Mouse (Mus musculus) embryonic facial prominence, embryonic 10.5 days (tissue): ENCODE data around the gene Mllt10. TPM values are rescaled to one million over a fixed set of nuclear protein-coding genes. Genes with fewer than 3 reads are reported as not detected.
"Not testable (repeated sequence)": the region's sequence is repeated elsewhere in the genome, so short reads cannot be mapped to it uniquely, and the experiment has no call there.

Source experiments
- DNase-seq: peaks from one replicate; pipeline ENCODE4 v3.0.0-alpha.2; 2017; ENCODE audit warnings: low spot score
- H3K27ac ChIP-seq: fragments of 300-500 bp; sonication (generic); replicated peaks from 2 replicates; pipeline ENCODE4 v1.5.1; 2016; ENCODE audit warnings: mild to moderate bottlenecking
- H3K27me3 ChIP-seq: fragments of 300-500 bp; sonication (generic); replicated peaks from 2 replicates; pipeline ENCODE4 v1.6.1; 2016; ENCODE audit warnings: low read depth, mild to moderate bottlenecking; ENCODE audit not compliant: poor library complexity, severe bottlenecking
- H3K36me3 ChIP-seq: fragments of 300-500 bp; sonication (generic); replicated peaks from 2 replicates; pipeline ENCODE4 v1.6.1; 2016; ENCODE audit warnings: mild to moderate bottlenecking, moderate library complexity
- H3K4me1 ChIP-seq: fragments of 300-500 bp; sonication (generic); 2 replicates; pipeline ENCODE4 v1.6.1; 2016
- H3K4me3 ChIP-seq: fragments of 300-500 bp; sonication (generic); 2 replicates; pipeline ENCODE4 v1.5.1; 2016; ENCODE audit warnings: mild to moderate bottlenecking, moderate library complexity
- H3K9me3 ChIP-seq: fragments of 300-500 bp; sonication (generic); 2 replicates; pipeline ENCODE4 v1.6.1; 2016; ENCODE audit warnings: mild to moderate bottlenecking
- WGBS: fragments of 180-500 bp; shearing (Covaris S2); methylation state at CpG from one replicate; pipeline ENCODE4 v1.1.7; 2016; 5-methylcytosine and 5-hydroxymethylcytosine counted together
- polyA plus RNA-seq: library from polyadenylated mRNA; unstranded; fragments of >200 nt; fragmentation: Nextera tagmentation; extraction: Ambion mirVana; gene quantifications from 2 replicates; pipeline ENCODE4 v1.2.1, GENCODE M21; 2016

Gene Mllt10
- polyA plus RNA-seq, 1 experiment from 2014 or later, result 65.5 TPM

DNA sequence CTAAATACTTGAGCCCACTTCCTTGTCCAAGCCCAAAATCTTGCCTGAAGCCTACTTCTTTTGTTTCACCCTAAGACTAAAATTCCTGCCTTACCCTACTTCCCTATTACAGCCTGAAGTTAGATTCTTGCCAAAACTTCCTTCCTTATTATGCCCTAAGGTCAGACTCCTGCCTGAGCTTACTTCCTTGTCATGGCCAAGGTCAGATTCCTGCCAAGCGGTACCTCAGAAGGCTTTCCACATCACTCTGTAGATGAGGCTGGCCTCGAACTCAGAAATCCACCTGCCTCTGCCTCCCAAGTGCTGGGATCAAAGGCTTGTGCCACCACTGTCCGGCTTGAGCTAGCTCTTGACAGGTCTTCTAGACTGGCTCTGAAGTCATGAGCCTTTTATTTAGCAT lies 32.7 kb downstream of the Mllt10 start:
- not testable (repeated sequence) for H3K4me1 ChIP-seq, DNase-seq, H3K27me3 ChIP-seq, H3K9me3 ChIP-seq, H3K27ac ChIP-seq, H3K4me3 ChIP-seq
- 93% methylated on average over 3 of the region's 3 CpGs for WGBS
- H3K36me3 ChIP-seq, result peaks cover 97% of the 10 kb centered on the region

DNA sequence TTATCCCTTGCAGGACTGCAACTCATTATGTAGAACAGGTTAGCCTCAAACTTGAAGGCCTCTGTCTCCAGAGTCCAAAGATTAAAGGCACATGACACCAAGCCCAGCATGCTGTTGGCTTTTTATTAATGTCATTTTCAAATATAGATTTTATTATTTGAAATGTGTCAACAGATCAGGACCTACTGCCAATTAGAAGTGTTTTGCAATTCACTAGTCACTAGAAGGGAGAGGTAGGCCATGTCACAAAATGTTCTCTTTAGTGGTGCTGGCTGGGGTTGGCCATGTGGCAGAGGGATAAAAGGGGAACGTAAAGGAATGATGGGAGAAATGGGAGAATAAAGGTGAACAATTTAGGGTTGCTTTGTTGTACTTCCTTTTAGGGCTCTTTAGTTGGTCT lies 38.8 kb downstream of the Mllt10 start:
- DNase-seq, result no peak
- H3K36me3 ChIP-seq, result peaks cover 86% of the 10 kb centered on the region
- WGBS, result 95% methylated on average over 1 of the region's 1 CpGs
- no peak overlapping the region for H3K27ac ChIP-seq
- no peak overlapping the region for H3K4me3 ChIP-seq
- no peaks in the 10 kb centered on the region for H3K27me3 ChIP-seq
- H3K4me1 ChIP-seq, result no peaks in the 10 kb centered on the region
- no peaks in the 10 kb centered on the region for H3K9me3 ChIP-seq

DNA sequence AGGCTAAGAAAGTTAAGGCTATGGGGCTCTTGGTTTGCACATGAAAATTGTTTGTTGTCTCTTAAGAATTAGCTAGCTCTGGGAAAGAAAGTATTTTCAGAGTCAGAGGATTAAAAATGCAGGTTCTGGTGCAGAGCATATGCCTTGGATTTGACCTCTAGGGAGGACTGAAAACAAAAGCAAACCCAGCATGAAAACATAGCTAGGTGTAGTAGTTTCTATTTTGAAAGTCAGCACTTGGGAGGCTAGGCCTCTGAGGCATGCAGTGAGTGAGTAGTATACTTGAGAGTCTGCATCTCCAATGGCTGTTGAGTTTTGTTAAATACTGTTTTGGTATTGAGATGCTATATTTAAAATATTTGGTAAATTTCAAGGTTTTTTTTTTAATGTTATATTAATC lies 39.3 kb downstream of the Mllt10 start:
- H3K27ac ChIP-seq, result no peak overlapping the region
- peaks cover 86% of the 10 kb centered on the region for H3K36me3 ChIP-seq
- H3K4me3 ChIP-seq, result no peak overlapping the region
- no peaks in the 10 kb centered on the region for H3K27me3 ChIP-seq
- no peaks in the 10 kb centered on the region for H3K4me1 ChIP-seq
- H3K9me3 ChIP-seq, result no peaks in the 10 kb centered on the region
- no peak for DNase-seq

DNA sequence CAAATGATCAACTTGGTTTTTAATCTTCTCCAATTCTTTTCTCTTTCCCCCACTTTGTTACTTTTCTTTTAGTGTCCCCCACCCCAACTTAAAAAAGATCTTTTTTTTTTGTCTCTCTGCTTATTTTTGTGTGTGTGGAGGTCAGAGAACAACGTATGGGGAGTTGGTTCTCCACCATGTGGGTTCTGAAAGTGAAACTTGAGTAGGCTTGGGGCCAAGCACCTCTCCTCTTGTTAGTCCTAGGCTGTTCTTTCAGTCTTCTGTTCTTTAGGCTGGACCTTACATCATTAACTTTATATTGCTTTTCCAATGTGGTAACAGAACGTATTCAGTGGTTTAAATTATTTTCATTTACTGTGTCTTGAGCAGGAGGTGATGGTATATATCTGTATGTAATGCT lies 40.8 kb downstream of the Mllt10 start:
- Histone ChIP-seq H3K4me1 (no peaks in the 10 kb centered on the region), H3K36me3 (peaks cover 86% of the 10 kb centered on the region), H3K27ac (no peak overlapping the region), H3K9me3 (peaks cover 6% of the 10 kb centered on the region), H3K27me3 (no peaks in the 10 kb centered on the region), H3K4me3 (no peak overlapping the region)
- WGBS, result 62% methylated on average over 2 of the region's 2 CpGs
- no peak for DNase-seq

DNA sequence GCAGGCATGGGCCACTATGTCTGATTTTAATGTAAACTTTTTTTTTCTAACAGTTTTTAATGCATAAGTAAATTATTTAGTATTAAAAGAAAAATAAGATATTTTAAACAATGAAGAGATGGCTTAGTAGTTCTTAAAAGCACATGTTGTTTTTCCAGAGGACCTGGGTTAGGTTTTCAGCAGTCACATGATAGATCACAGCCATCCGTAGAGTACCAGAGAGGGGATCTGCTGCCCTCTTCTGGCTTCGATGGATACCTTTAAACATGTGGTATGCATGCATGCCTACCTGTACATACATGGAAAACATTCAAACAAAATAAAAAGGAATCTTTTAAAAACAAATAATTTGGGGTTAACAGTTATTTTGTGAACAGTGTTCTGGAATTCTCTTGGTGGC lies 45.9 kb downstream of the Mllt10 start:
- Histone ChIP-seq H3K4me3 (no peak overlapping the region), H3K36me3 (peaks cover 82% of the 10 kb centered on the region), H3K4me1 (no peaks in the 10 kb centered on the region), H3K9me3 (peaks cover 6% of the 10 kb centered on the region), H3K27ac (no peak overlapping the region), H3K27me3 (no peaks in the 10 kb centered on the region)
- no peak for DNase-seq
- 91% methylated on average over 2 of the region's 2 CpGs for WGBS

DNA sequence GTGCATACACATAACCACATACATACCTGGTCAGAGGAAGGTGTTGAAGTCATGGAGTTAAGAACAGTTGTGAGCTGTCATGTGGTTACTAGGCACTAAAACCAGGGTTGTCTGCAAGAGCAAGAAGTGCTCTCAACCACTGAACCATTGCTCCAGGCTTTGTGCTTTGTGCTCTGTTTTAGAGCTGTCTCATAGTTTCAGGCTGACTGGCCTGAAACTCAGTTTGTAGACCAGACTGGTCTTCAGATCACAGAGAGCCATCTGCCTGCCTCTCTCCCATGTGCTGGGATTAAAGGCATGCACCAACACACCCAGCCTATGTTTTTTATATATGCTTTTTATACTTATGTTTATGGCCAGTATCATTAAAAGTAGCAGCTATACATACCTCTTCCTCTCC lies 52.5 kb downstream of the Mllt10 start:
- Histone ChIP-seq H3K9me3 (no peaks in the 10 kb centered on the region), H3K4me3 (no peak overlapping the region), H3K4me1 (no peaks in the 10 kb centered on the region), H3K27ac (no peak overlapping the region), H3K27me3 (no peaks in the 10 kb centered on the region), H3K36me3 (peaks cover 80% of the 10 kb centered on the region)
- no peak for DNase-seq

DNA sequence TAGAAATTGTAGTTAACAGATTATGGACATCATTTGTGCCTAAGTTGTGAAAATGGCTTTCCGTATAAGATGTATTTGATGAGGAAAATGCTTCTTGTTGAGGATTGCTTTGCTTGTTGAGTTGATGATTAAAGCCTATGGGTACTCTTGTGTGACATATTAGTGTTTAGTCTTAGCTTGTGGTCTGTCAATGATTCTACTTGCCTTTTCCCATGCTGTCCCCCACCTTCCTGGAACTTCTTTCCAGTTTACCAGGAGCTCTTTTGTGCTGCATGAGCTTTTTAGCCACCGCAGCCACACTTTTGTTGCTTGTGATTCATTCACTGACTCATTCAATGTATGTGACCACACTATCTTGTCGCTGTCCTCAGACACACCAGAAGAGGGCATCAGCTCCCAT lies 53.2 kb downstream of the Mllt10 start:
- H3K9me3 ChIP-seq, result no peaks in the 10 kb centered on the region
- peaks cover 81% of the 10 kb centered on the region for H3K36me3 ChIP-seq
- H3K27ac ChIP-seq, result no peak overlapping the region
- no peaks in the 10 kb centered on the region for H3K4me1 ChIP-seq
- no peak for DNase-seq
- WGBS, result 94% methylated on average over 3 of the region's 3 CpGs
- H3K27me3 ChIP-seq, result no peaks in the 10 kb centered on the region
- H3K4me3 ChIP-seq, result no peak overlapping the region

DNA sequence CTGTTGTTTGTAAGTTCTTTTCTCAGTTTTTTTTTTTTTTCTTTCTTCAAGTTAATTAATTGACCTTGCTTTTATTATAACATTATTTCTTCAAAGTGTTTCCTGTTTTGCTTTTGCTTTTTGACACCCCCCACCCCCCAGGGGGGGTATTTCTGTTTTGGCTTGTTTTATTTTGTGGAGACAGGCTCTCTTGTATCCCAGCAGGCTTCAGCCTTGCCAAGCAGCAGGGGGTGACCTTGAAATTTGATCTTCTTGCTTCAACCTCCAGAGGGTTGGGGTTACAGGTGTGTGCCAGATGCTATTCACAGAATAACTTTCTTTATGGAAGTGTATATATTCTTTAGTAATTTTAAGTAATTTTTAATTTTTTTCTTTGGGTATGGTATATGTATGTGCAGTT lies 56.4 kb downstream of the Mllt10 start:
- no peaks in the 10 kb centered on the region for H3K4me1 ChIP-seq
- H3K27me3 ChIP-seq, result no peaks in the 10 kb centered on the region
- no peak overlapping the region for H3K4me3 ChIP-seq
- H3K27ac ChIP-seq, result no peak overlapping the region
- H3K9me3 ChIP-seq, result no peaks in the 10 kb centered on the region
- peak; percentile 41 for DNase-seq
- H3K36me3 ChIP-seq, result peaks cover 84% of the 10 kb centered on the region

DNA sequence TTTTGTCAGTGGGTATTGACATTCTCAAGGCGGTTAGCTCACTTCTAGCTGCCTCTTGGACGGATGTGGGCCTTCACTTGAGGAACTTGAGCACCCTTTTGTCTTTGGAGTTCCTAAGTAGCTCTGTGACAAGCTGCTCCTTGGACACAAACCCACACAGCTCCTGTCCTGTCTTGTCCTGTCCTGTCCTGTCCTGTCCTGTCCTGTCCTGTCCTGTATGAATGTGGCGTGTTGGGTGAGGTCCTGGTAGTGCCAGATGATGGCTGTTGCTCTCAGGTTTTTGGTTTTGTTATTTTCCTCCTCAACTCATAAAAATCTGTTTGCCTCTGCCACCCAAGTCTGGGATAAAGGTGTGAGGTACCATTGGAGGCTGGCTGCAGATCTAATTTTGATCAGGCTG lies 61.4 kb downstream of the Mllt10 start:
- Histone ChIP-seq H3K36me3 (peaks cover 63% of the 10 kb centered on the region), H3K9me3 (no peaks in the 10 kb centered on the region), H3K27me3 (no peaks in the 10 kb centered on the region), H3K27ac (no peak overlapping the region), H3K4me3 (no peak overlapping the region), H3K4me1 (no peaks in the 10 kb centered on the region)
- DNase-seq, result peak; percentile 27
- 80% methylated on average over 3 of the region's 3 CpGs for WGBS

DNA sequence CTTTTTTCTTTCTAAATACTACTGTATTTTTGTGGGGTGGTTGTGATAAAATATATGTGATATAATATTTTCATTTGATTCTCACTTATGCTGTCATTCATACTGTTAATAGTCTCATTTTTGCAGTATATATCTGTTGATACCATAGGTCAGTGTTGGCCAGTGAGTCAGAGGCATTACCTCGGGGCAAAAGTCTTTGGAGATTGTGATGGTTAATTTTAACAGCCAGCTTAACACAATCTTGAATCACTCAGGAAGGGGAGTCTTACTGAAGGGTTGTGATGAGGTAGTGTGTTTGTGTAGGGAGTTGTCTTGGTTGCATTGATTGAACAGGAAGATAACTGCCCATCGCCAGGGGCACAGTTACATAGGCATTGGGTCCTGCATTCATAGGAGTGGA lies 83.1 kb downstream of the Mllt10 start:
- no peaks in the 10 kb centered on the region for H3K27me3 ChIP-seq
- DNase-seq, result no peak
- H3K36me3 ChIP-seq, result peaks cover 75% of the 10 kb centered on the region
- no peak overlapping the region for H3K27ac ChIP-seq
- H3K4me1 ChIP-seq, result no peaks in the 10 kb centered on the region
- 96% methylated on average over 2 of the region's 2 CpGs for WGBS
- H3K9me3 ChIP-seq, result no peaks in the 10 kb centered on the region
- no peak overlapping the region for H3K4me3 ChIP-seq

DNA sequence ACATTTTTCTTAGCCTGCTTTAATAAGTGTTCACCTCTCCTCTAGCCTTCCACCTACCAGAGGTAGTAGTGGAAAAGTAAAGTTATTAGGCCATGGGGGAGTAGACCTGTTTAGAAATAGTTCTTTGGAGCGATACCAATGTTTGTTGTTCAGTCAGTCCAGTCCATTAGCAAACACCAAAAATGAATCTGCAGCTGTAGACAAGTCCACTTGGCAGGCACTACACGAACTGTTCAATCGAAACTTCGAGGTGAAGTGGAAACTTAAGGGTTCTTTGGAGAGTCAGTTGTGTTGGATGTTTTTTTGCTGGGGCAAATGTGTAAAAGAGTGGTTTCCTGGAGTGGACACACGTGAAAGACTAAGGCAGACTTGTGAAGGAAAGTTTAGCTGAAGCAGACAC lies 84.6 kb downstream of the Mllt10 start:
- H3K9me3 ChIP-seq, result no peaks in the 10 kb centered on the region
- WGBS, result 96% methylated on average over 5 of the region's 5 CpGs
- H3K27me3 ChIP-seq, result no peaks in the 10 kb centered on the region
- no peak overlapping the region for H3K4me3 ChIP-seq
- H3K4me1 ChIP-seq, result no peaks in the 10 kb centered on the region
- DNase-seq, result no peak
- H3K36me3 ChIP-seq, result peaks cover 67% of the 10 kb centered on the region
- H3K27ac ChIP-seq, result no peak overlapping the region

DNA sequence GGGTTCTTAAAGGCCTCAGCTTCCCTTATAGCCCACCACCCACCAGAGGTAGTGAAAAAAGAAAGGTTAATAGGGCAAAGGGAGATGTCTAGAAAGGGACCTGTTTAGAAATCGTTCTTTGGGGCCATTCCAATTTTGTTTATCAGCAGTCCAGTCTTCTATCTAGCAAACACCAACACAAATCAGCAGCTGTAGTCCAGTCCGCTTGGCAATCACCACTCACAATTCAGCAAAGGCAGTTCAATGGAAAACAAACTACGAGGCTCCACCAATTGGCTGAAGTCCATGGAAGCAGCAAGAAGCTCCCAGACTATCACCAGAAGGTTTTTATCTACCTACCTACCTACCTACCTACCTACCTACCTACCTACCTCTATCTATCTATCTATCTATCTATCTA lies 101.1 kb downstream of the Mllt10 start:
- Histone ChIP-seq H3K4me3 (no peak overlapping the region), H3K27me3 (no peaks in the 10 kb centered on the region), H3K27ac (no peak overlapping the region), H3K36me3 (peaks cover 63% of the 10 kb centered on the region), H3K4me1 (no peaks in the 10 kb centered on the region), H3K9me3 (no peaks in the 10 kb centered on the region)
- no peak for DNase-seq
- WGBS, result 97% methylated on average over 3 of the region's 3 CpGs

DNA sequence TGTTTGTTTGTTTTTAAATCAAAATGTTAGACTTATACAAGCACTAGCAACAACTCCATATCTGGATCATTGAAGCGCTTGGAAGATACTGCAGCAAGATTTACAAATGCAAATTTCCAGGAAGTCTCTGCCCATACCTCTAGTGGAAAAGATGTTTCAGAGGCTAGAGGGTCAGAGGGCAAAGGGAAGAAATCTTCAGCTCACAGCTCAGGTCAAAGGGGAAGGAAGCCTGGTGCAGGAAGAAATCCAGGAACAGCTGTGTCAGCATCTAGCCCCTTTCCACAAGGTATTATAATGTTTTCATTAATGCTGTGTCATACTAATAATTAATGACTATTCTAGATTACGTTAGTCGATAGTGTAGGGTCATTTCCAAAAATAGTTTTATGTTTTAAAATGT lies 104.4 kb downstream of the Mllt10 start:
- Histone ChIP-seq H3K36me3 (peaks cover 62% of the 10 kb centered on the region), H3K27me3 (no peaks in the 10 kb centered on the region), H3K9me3 (no peaks in the 10 kb centered on the region), H3K27ac (no peak overlapping the region), H3K4me1 (no peaks in the 10 kb centered on the region), H3K4me3 (no peak overlapping the region)
- no peak for DNase-seq
- 82% methylated on average over 3 of the region's 3 CpGs for WGBS

DNA sequence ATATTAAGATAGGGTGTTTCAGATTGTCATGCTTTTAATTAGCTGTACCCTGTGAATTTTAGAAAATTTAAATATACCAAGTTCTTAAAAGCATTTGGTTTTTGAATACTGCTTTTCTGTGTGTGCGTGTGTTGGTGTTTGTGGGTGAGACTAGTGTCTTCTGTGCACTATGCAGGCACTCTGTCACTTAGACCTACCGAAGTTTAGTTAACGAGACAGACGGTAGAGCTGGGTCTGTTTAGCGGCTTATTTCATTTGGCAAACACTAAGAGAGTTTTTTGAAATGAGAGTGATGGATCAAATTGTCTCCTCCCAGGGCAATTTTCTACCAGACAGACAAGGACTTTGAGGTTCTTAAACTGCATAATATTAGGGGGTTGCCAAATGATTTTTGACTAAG lies 106.0 kb downstream of the Mllt10 start:
- Histone ChIP-seq H3K4me3 (no peak overlapping the region), H3K27me3 (no peaks in the 10 kb centered on the region), H3K9me3 (no peaks in the 10 kb centered on the region), H3K27ac (no peak overlapping the region), H3K36me3 (peaks cover 51% of the 10 kb centered on the region), H3K4me1 (no peaks in the 10 kb centered on the region)
- 92% methylated on average over 5 of the region's 5 CpGs for WGBS
- no peak for DNase-seq
